Mouse (Mus musculus): ENCODE results near the gene Zfp873. TPM values are rescaled to one million over a fixed set of nuclear protein-coding genes. Genes with fewer than 3 reads are reported as not detected.
"Not testable (repeated sequence)": the region's sequence is repeated elsewhere in the genome, so short reads cannot be mapped to it uniquely, and the experiment has no call there.

Zfp873 gene
- 1.0 TPM for polyA plus RNA-seq (2012; fragmentation: generic; extraction: Trizol)
- long read RNA-seq, experiment 1, partial matches to known transcripts = 1 of 3 reads
- long read RNA-seq, experiment 1, other reads (novel, unspliced or antisense) = 1 of 3 reads
- long read RNA-seq, experiment 2, transcript Zfp873-203 (3 exons, 2,284 nt) = major isoform, 7 of 18 reads
- long read RNA-seq, experiment 2, transcript Zfp873-204 (4 exons, 2,360 nt) = major isoform, 7 of 18 reads
- long read RNA-seq, experiment 2, partial matches to known transcripts = 0 of 18 reads
- long read RNA-seq, experiment 2, other reads (novel, unspliced or antisense) = 4 of 18 reads

DNA sequence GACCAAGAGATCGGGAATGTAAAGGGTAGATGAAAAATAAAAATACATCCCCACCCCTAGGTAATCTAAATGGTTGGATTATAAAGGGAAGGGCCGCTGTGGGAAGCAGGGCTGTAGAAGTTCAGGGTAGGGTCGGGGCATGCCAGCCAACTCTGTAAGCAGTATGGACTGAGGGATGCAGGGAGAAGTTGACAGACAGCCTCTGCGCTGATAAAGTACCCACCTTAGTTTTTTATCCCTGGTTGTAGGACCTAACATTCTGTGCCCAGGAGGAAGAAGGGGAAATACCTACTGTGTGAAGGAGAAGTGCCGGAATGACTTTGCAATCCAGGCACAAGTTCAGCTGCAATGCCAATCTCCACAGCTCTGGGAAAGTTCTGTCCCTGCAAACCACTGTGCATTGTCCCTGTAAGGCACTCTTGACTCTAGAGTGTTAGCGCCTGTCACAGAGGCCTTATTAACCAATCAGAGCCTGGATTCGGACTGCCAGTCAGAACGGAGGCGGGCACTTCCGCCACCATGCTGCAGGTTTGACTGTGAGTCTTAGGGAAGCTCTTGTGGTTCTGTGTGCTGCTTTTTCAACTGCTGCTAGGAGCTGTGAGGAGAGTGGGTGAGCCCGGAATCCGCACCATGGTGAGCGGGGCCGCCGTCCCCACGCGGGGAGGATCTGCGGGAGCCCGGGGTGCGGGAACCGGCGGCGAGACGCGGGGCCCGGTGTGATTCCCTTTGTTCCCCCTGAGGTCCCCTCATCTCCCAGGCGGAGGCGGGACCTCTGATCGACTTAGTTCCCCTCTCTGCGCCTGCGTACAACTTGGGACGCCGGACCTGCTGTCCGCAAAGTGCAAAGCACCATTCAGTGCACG, at the start of gene Zfp873:
Gene Zfp873 (plus strand): TSS at position 527 of the 863 bp plus-strand sequence.
- H3K36me3 ChIP-seq (ENCODE audit: control insufficient read depth, insufficient read depth) = no peaks in the 10 kb centered on the region
- no peaks in the 10 kb centered on the region for H3K27me3 ChIP-seq (ENCODE audit: control insufficient read depth, insufficient read depth, insufficient read length)
- peak within 1 kb of the TSS; percentile 37 for H3K4me3 ChIP-seq (ENCODE audit: insufficient read depth, poor library complexity, severe bottlenecking)
- peaks cover 24% of the 10 kb centered on the region for H3K79me2 ChIP-seq (ENCODE audit: control insufficient read depth, insufficient read depth)
- peak; percentile 58 for TF ChIP-seq MAX (IDR thresholded peaks at IDR 0.05)
- no peak for TF ChIP-seq FOSL1 (IDR thresholded peaks at IDR 0.05; ENCODE audit: insufficient read depth, low read length, poor library complexity, severe bottlenecking)
- peak within 1 kb of the TSS; percentile 69 for H3ac ChIP-seq (ENCODE audit: control insufficient read depth, insufficient read length, low read depth)
- H3K79me3 ChIP-seq (ENCODE audit: low read depth) = peaks cover 7% of the 10 kb centered on the region

DNA sequence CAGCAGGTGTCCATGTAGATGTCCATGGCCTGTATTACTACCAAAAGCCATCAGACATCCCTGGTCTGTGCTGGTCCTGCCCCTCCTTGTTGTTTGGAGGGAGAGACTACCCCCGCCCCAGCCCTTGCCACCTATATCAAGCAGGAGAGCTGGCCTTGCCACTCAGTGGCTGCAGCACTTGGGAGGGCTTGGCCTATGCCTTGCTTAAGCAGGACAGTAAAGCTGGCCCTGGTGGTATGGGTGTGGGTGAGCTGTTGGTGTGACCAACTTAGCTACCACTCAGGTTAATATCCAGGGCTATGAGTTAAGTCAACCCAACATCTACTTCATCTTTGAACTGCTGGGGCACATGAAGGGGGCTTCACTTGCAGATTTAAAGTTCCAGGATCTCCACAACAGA, 44.7 kb upstream of the Zfp873 start:
- not testable (repeated sequence) for H3K79me2 ChIP-seq (ENCODE audit: control insufficient read depth, insufficient read depth); H3ac ChIP-seq (ENCODE audit: control insufficient read depth, insufficient read length, low read depth); H3K36me3 ChIP-seq (ENCODE audit: control insufficient read depth, insufficient read depth); H3K4me3 ChIP-seq (ENCODE audit: insufficient read depth, poor library complexity, severe bottlenecking); H3K27me3 ChIP-seq (ENCODE audit: control insufficient read depth, insufficient read depth, insufficient read length); H3K79me3 ChIP-seq (ENCODE audit: low read depth)

DNA sequence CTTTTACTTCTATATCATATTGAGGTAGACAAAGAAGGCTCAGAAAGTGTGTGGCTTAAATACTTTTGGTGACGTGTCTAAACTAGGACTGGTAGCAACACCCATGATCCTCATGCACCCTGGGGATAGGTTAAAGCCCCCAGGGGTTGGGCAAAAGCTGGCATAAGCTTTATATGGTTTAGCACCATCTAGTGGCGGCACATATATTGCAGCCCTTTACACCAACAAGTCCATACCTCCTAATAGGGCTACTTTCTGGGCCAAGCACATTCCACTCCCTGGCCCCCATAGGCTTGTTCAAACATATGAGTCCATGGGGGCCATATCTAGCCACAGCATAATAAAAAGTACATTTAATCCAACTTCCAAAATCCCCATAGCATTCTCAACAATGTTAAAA, 43.1 kb upstream of the Zfp873 start:
- H3K27me3 ChIP-seq (ENCODE audit: control insufficient read depth, insufficient read depth, insufficient read length); H3K79me2 ChIP-seq (ENCODE audit: control insufficient read depth, insufficient read depth); H3ac ChIP-seq (ENCODE audit: control insufficient read depth, insufficient read length, low read depth); H3K79me3 ChIP-seq (ENCODE audit: low read depth); H3K36me3 ChIP-seq (ENCODE audit: control insufficient read depth, insufficient read depth); H3K4me3 ChIP-seq (ENCODE audit: insufficient read depth, poor library complexity, severe bottlenecking): not testable (repeated sequence)

DNA sequence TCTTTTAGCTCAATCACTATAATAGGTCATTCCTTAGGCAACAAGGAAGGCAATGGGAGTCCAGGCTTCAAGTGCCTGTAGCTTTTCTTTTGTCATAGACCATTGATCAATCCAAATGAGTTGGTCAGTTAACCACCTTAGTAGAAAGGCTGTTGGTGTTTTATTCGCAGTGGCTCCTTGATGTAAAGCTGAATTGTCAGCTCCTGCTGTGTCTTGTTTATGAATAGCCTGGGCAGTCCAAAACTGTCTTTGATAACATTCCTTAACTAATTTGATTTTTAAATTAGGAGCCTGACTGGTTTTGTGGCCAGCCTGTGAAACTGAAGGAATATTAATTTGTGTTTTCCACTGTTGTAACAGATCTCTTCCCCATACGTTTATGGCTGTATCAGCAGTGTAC, 5.7 kb upstream of the Zfp873 start:
- H3K79me2 ChIP-seq (ENCODE audit: control insufficient read depth, insufficient read depth) = no peaks in the 10 kb centered on the region
- H3K4me3 ChIP-seq (ENCODE audit: insufficient read depth, poor library complexity, severe bottlenecking) = no peak overlapping the region
- no peaks in the 10 kb centered on the region for H3K36me3 ChIP-seq (ENCODE audit: control insufficient read depth, insufficient read depth)
- H3ac ChIP-seq (ENCODE audit: control insufficient read depth, insufficient read length, low read depth) = no peak overlapping the region
- TF ChIP-seq CEBPB (IDR thresholded peaks at IDR 0.05; ENCODE audit: low read depth) (no peak), MAX (IDR thresholded peaks at IDR 0.05) (no peak), USF1 (IDR thresholded peaks at IDR 0.05; ENCODE audit: low read depth) (no peak), MYOG (IDR thresholded peaks at IDR 0.05; ENCODE audit: control insufficient read depth, extremely low read depth, insufficient read length) (no peak), MYOD1 (IDR thresholded peaks at IDR 0.05; ENCODE audit: control insufficient read depth, insufficient read length, low read depth) (no peak), CTCF (IDR thresholded peaks at IDR 0.05; ENCODE audit: control insufficient read depth, insufficient read depth, insufficient read length) (no peak), FOSL1 (IDR thresholded peaks at IDR 0.05; ENCODE audit: insufficient read depth, low read length, poor library complexity, severe bottlenecking) (no peak)
- no peaks in the 10 kb centered on the region for H3K27me3 ChIP-seq (ENCODE audit: control insufficient read depth, insufficient read depth, insufficient read length)
- H3K79me3 ChIP-seq (ENCODE audit: low read depth) = no peaks in the 10 kb centered on the region

DNA sequence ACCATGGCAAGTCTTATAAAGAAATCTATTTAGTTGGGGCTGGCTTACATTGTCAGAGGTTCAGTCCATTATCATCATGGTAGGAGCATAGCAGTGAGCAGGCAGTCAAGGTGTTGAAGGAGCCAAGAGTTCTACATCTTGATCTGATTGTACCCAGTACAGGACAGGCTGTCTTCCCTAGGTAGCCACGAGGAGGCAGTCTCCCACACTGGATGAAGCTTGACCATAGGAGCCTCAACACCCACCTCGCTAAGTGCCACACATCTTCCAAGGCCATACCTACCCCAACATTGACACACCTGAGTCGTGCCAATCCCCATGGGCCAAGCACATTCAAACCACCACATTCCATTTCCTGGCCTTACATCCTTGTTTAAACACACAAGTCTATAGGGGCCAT, 1.3 kb upstream of the Zfp873 start:
- H3K4me3 ChIP-seq (ENCODE audit: insufficient read depth, poor library complexity, severe bottlenecking) = no peak overlapping the region
- no peak for TF ChIP-seq MYOG (IDR thresholded peaks at IDR 0.05; ENCODE audit: control insufficient read depth, extremely low read depth, insufficient read length)
- H3K79me3 ChIP-seq (ENCODE audit: low read depth) = peaks cover 7% of the 10 kb centered on the region
- no peak overlapping the region for H3ac ChIP-seq (ENCODE audit: control insufficient read depth, insufficient read length, low read depth)
- H3K27me3 ChIP-seq (ENCODE audit: control insufficient read depth, insufficient read depth, insufficient read length) = no peaks in the 10 kb centered on the region
- peaks cover 24% of the 10 kb centered on the region for H3K79me2 ChIP-seq (ENCODE audit: control insufficient read depth, insufficient read depth)
- H3K36me3 ChIP-seq (ENCODE audit: control insufficient read depth, insufficient read depth) = no peaks in the 10 kb centered on the region

DNA sequence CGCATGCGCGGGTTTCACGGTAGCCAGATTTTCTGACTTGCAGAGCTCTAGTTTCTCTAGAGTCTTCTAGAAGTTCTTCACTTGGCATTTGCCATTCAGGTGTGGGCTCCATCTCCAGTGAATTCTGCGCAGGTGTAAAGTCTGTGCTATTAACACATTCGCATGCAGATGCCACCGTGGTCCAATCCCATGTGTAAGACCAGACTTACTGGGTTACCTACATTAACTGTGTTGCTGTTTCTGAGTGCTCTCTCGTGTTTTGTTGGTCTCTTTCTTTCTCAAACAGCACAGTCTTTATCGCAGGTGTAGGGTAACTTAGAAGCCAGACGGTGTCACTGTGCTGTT, 509 bp downstream of the Zfp873 start:
- H3K27me3 ChIP-seq (ENCODE audit: control insufficient read depth, insufficient read depth, insufficient read length); H3K79me3 ChIP-seq (ENCODE audit: low read depth); H3K36me3 ChIP-seq (ENCODE audit: control insufficient read depth, insufficient read depth): not testable (repeated sequence)
- H3ac ChIP-seq (ENCODE audit: control insufficient read depth, insufficient read length, low read depth) = peak overlapping the region; percentile 69
- peaks cover 24% of the 10 kb centered on the region for H3K79me2 ChIP-seq (ENCODE audit: control insufficient read depth, insufficient read depth)
- H3K4me3 ChIP-seq (ENCODE audit: insufficient read depth, poor library complexity, severe bottlenecking) = peak overlapping the region; percentile 37

Measured in C2C12 (cell line).